Mouse (Mus musculus): Measurements from ENCODE around the gene Sympk. TPM values are rescaled to one million over a fixed set of nuclear protein-coding genes. Genes with fewer than 3 reads are reported as not detected.

The Sympk gene
- polyA plus RNA-seq, 1 experiment: 97.6 TPM

GRCm38 (mm10) chr7:19010581-19010980, 13.6 kb upstream of the Sympk start:
- TF ChIP-seq POLR2A (IDR thresholded peaks at IDR 0.05; ENCODE audit: borderline replicate concordance, extremely low read depth, insufficient read depth, insufficient read length, poor library complexity, severe bottlenecking) (no peak), CTCF (IDR thresholded peaks at IDR 0.05; ENCODE audit: borderline replicate concordance, extremely low read depth, insufficient read depth, insufficient read length) (no peak)
- DNase-seq (ENCODE audit: low read depth): no peak

DNA sequence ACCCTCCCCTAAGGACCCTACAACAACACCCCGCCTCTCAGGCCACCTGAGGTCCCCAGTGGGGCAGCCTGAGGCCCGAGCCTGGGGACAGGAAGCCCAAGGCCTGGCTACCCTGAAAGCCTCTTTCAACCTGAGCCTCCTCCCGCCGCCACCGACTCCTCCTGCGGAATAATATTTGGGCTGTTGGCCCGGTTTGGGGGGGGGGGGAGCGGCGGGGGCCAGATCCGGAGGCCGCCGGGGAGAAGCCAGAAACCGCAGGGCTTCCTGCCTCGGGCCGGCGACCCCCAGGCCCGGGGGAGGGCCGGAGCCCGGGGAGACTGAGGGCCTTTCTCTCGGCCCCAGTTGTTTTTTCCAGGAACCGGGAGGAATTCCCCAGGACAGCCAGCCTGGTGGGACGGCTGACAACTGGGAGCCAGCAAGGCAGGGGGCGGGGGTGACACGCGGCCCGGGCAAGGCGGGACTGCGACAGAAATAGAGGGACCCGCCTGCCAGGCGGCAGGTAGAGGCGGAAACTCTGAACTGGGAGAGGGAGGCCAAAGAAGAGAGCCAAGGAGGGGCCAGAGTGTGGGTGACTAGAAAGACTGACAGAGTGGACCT, 12.1 kb upstream of the Sympk start:
- no peak for DNase-seq (ENCODE audit: low read depth)
- no peak for TF ChIP-seq POLR2A (IDR thresholded peaks at IDR 0.05; ENCODE audit: borderline replicate concordance, extremely low read depth, insufficient read depth, insufficient read length, poor library complexity, severe bottlenecking)
- no peak for TF ChIP-seq CTCF (IDR thresholded peaks at IDR 0.05; ENCODE audit: borderline replicate concordance, extremely low read depth, insufficient read depth, insufficient read length)

- DNase-seq (ENCODE audit: low read depth): no peak
- no peak for TF ChIP-seq POLR2A (IDR thresholded peaks at IDR 0.05; ENCODE audit: borderline replicate concordance, extremely low read depth, insufficient read depth, insufficient read length, poor library complexity, severe bottlenecking)
- no peak for TF ChIP-seq CTCF (IDR thresholded peaks at IDR 0.05; ENCODE audit: borderline replicate concordance, extremely low read depth, insufficient read depth, insufficient read length)
Observed at GRCm38 (mm10) chr7:19012882-19013281, 11.3 kb upstream of the Sympk start.

DNA sequence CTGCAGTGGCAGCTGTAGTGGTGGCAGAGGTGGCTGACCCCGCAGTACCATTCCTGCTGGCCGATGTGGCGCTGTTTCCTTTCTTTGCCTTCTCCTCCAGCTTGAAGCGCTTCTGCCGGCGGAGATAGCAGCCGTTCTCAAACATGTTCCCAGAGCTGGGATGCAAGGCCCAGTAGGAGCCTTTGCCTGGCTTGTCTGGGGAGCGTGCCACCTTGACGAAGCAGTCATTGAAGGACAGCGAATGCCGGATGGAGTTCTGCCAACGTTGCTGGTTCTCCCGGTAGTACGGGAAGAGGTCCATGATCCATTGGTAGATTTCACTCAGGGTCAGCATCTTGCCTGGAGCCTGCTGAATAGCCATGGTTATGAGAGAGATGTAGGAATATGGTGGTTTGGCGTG, 9.7 kb upstream of the Sympk start:
- no peak for DNase-seq (ENCODE audit: low read depth)
- TF ChIP-seq POLR2A (IDR thresholded peaks at IDR 0.05; ENCODE audit: borderline replicate concordance, extremely low read depth, insufficient read depth, insufficient read length, poor library complexity, severe bottlenecking) (no peak), CTCF (IDR thresholded peaks at IDR 0.05; ENCODE audit: borderline replicate concordance, extremely low read depth, insufficient read depth, insufficient read length) (no peak)

GRCm38 (mm10) chr7:19016042-19016441, 8.1 kb upstream of the Sympk start:
- TF ChIP-seq CTCF (IDR thresholded peaks at IDR 0.05; ENCODE audit: borderline replicate concordance, extremely low read depth, insufficient read depth, insufficient read length): no peak
- TF ChIP-seq POLR2A (IDR thresholded peaks at IDR 0.05; ENCODE audit: borderline replicate concordance, extremely low read depth, insufficient read depth, insufficient read length, poor library complexity, severe bottlenecking): no peak

DNA sequence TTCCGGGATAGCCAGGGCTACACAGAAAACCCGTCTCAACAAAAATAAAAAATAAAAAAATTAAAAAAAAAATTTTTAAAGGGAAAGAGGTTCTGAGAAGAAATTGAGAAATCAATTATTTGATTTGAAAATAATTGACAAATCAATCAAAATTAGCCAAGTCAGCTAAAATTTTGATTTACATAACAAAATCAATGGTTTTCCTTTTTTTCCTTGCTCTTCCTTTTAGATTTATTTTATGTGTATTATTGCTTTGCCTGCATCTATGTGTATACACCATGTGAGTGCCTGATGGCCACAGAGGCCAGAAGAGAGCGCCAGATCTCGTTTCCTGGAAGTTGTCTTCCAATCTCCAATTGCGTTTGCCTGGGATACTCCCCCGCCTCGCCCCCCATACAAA, 6.3 kb upstream of the Sympk start:
- TF ChIP-seq POLR2A (IDR thresholded peaks at IDR 0.05; ENCODE audit: borderline replicate concordance, extremely low read depth, insufficient read depth, insufficient read length, poor library complexity, severe bottlenecking): no peak
- no peak for TF ChIP-seq CTCF (IDR thresholded peaks at IDR 0.05; ENCODE audit: borderline replicate concordance, extremely low read depth, insufficient read depth, insufficient read length)
- no peak for DNase-seq (ENCODE audit: low read depth)

More at GRCm38 (mm10) chr7:19016042-19016441, 8.1 kb upstream of the Sympk start:
- no peak for DNase-seq (ENCODE audit: low read depth)

- TF ChIP-seq POLR2A (IDR thresholded peaks at IDR 0.05; ENCODE audit: borderline replicate concordance, extremely low read depth, insufficient read depth, insufficient read length, poor library complexity, severe bottlenecking) (no peak), CTCF (IDR thresholded peaks at IDR 0.05; ENCODE audit: borderline replicate concordance, extremely low read depth, insufficient read depth, insufficient read length) (no peak)
- no peak for DNase-seq (ENCODE audit: low read depth)
Observed at GRCm38 (mm10) chr7:19021048-19021447, 3.1 kb upstream of the Sympk start.

GRCm38 (mm10) chr7:19022189-19022958, 1.8 kb upstream of the Sympk start:
- TF ChIP-seq POLR2A (IDR thresholded peaks at IDR 0.05; ENCODE audit: borderline replicate concordance, extremely low read depth, insufficient read depth, insufficient read length, poor library complexity, severe bottlenecking) (no peak), CTCF (IDR thresholded peaks at IDR 0.05; ENCODE audit: borderline replicate concordance, extremely low read depth, insufficient read depth, insufficient read length) (no peak)
- no peak for DNase-seq (ENCODE audit: low read depth)

DNA sequence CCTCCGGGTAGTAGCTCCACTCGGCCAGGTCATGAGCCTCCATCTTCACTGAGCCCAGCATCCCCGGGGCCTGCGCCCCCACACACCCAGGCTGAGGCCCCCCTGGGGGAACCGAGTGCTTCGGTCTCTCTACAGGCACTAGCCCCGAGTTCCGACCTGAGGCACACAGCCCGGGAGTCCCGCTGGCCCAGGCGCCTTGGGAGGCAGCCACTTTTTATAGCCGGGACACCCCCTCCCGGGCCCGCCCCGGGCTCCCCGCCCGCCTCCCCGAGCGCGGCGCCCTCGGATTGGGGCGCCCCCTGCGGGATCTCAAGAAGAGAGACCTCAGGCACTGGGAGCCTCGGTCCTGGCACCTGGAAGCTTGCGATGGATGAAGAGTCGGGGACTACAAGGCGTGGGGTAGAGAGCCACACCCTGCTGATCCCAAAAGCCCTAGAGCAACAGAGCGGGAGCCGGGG, 791 bp upstream of the Sympk start, which contains the start of gene Foxa3:
TSS of gene Foxa3 (minus strand) at position 182 of the 458 bp plus-strand sequence.
- no peak for DNase-seq (ENCODE audit: low read depth)
- no peak for TF ChIP-seq CTCF (IDR thresholded peaks at IDR 0.05; ENCODE audit: borderline replicate concordance, extremely low read depth, insufficient read depth, insufficient read length)
- TF ChIP-seq POLR2A (IDR thresholded peaks at IDR 0.05; ENCODE audit: borderline replicate concordance, extremely low read depth, insufficient read depth, insufficient read length, poor library complexity, severe bottlenecking): no peak

GRCm38 (mm10) chr7:19024581-19025255, 541 bp downstream of the Sympk start:
- no peak for TF ChIP-seq POLR2A (IDR thresholded peaks at IDR 0.05; ENCODE audit: borderline replicate concordance, extremely low read depth, insufficient read depth, insufficient read length, poor library complexity, severe bottlenecking)
- DNase-seq (ENCODE audit: low read depth): peak; percentile 35

DNA sequence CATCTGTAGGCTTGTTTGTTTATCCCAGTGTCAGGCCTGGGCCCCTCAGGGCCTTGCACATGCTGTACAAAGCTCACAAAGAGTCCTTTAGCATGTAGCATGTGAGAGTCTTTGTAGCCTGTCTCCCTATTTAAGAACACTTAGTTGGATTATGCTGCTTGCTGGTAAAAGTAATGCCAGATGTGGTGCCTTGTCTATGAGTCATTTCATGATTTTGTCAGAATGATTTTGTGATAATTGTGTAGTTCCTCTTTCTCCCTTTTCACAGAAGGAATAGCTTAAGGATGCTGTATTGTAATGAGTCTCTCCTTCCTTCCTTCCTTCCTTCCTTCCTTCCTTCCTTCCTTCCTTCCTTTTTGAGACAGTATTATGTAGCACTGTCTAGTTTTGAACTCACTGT, 3.9 kb downstream of the Sympk start:
- TF ChIP-seq POLR2A (IDR thresholded peaks at IDR 0.05; ENCODE audit: borderline replicate concordance, extremely low read depth, insufficient read depth, insufficient read length, poor library complexity, severe bottlenecking): no peak
- TF ChIP-seq CTCF (IDR thresholded peaks at IDR 0.05; ENCODE audit: borderline replicate concordance, extremely low read depth, insufficient read depth, insufficient read length): no peak
- no peak for DNase-seq (ENCODE audit: low read depth)

Data from brain, embryonic 14.5 days (tissue).